Mouse (Mus musculus): ENCODE data around the gene Furin. TPM values are rescaled to one million over a fixed set of nuclear protein-coding genes. Genes with fewer than 3 reads are reported as not detected.
A peak's percentile ranks its signal among the peaks of the same experiment; 100 is the strongest.

The Furin gene
- total and polyA plus RNA-seq, 3 experiments = 13.7 to 32.3 TPM; not detected in 1

DNA sequence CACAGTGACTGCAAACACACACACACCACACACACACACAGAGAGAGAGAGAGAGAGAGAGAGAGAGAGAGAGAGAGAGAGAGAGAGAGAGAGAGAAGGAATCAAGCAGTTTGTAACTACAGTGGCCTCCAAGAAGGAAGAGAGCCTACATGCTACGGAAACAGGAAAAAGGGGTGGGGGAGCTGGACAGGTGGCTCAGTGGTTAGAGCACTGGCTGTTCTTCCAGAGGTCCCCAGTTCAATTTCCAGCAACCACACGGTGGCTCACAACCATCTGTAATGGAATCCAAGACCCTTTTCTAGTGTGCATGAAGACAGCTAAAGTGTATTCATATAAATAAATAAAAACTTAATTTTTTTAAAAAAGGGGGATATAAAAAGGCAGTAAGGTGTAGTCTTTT, 32.6 kb downstream of the Furin start:
- Histone ChIP-seq H3K9ac (ENCODE audit: control insufficient read depth, low read depth, low read length, poor library complexity, severe bottlenecking) (no peak overlapping the region), H3K9me3 (replicated peaks; ENCODE audit: insufficient read depth, low read length) (no peaks in the 10 kb centered on the region), H3K27me3 (ENCODE audit: control insufficient read depth in 1 of 2, insufficient read depth in 2 of 2, low read length in 2 of 2) (no peaks in the 10 kb centered on the region), H3K4me1 (ENCODE audit: control insufficient read depth in 1 of 2, insufficient read depth in 2 of 2, low read length in 2 of 2) (peaks cover 8 to 52% of the 10 kb centered on the region in 2 experiments), H3K27ac (ENCODE audit: control insufficient read depth, low read depth, low read length) (peak overlapping the region; percentile 92), H3K36me3 (ENCODE audit: control insufficient read depth in 1 of 2, insufficient read depth in 2 of 2, low read length in 2 of 2) (peaks cover 0 to 34% of the 10 kb centered on the region in 2 experiments; a peak in 2 of 4 replicates), H3K79me2 (ENCODE audit: control insufficient read depth, insufficient read depth, low read length, poor library complexity) (peaks cover 3% of the 10 kb centered on the region; the same call in 1 of the 2 replicates), H3K4me3 (ENCODE audit: control insufficient read depth in 1 of 2, insufficient read depth in 1 of 2, low read depth in 2 of 2, low read length in 2 of 2) (no peak overlapping the region)
- DNase-seq (ENCODE audit: low read depth, low spot score) = no peak
- TF ChIP-seq SMC3 (IDR thresholded peaks at IDR 0.05; ENCODE audit: low read depth, low read length) (no peak), CHD1 (IDR thresholded peaks at IDR 0.05; ENCODE audit: low read depth, low read length) (no peak), JUND (IDR thresholded peaks at IDR 0.05; ENCODE audit: low read depth, low read length) (0 out of 2 replicates have a peak, but pooled peaks have one; percentile 51)

DNA sequence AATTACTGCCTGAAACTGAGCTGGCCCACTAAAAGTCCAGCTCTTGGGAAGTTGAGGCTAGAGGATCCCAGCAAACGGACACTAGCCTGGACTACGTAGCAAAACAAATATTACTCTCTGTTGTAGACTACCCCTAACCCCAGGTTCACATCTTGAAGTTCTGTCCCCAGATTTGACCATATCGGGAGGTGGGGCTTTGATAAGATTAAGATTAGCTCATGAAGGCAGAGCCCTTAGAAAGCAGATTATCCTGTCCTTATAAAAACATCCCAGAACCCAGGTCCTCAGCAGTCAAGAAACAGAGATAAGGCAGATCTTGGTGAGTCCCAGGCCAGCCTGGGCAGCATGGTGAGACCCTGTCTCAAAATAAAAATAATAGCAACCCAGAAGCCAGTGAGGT, 33.1 kb downstream of the Furin start:
- Histone ChIP-seq H3K9ac (ENCODE audit: control insufficient read depth, low read depth, low read length, poor library complexity, severe bottlenecking) (peak overlapping the region; percentile 88; the same call in 1 of the 2 replicates), H3K36me3 (ENCODE audit: control insufficient read depth in 1 of 2, insufficient read depth in 2 of 2, low read length in 2 of 2) (peaks cover 0 to 34% of the 10 kb centered on the region in 2 experiments; a peak in 2 of 4 replicates), H3K4me1 (ENCODE audit: control insufficient read depth in 1 of 2, insufficient read depth in 2 of 2, low read length in 2 of 2) (peaks cover 8 to 52% of the 10 kb centered on the region in 2 experiments), H3K4me3 (ENCODE audit: control insufficient read depth in 1 of 2, insufficient read depth in 1 of 2, low read depth in 2 of 2, low read length in 2 of 2) (no peak overlapping the region), H3K27me3 (ENCODE audit: control insufficient read depth in 1 of 2, insufficient read depth in 2 of 2, low read length in 2 of 2) (no peaks in the 10 kb centered on the region), H3K79me2 (ENCODE audit: control insufficient read depth, insufficient read depth, low read length, poor library complexity) (peaks cover 3% of the 10 kb centered on the region; the same call in 1 of the 2 replicates), H3K27ac (ENCODE audit: control insufficient read depth, low read depth, low read length) (peak overlapping the region; percentile 13; the same call in 1 of the 2 replicates), H3K9me3 (replicated peaks; ENCODE audit: insufficient read depth, low read length) (no peaks in the 10 kb centered on the region)
- TF ChIP-seq ZC3H11A (IDR thresholded peaks at IDR 0.05; ENCODE audit: low read depth, low read length) = no peak
- peak; percentile 78 for TF ChIP-seq GATA1 (IDR thresholded peaks at IDR 0.05; ENCODE audit: low read depth, low read length)
- TF ChIP-seq ELF1 (IDR thresholded peaks at IDR 0.05; ENCODE audit: low read depth, low read length) = no peak
- 0 out of 4 replicates have a peak, but pooled peaks of 1 of the 2 experiments have one; percentile 9 for TF ChIP-seq EP300 (IDR thresholded peaks at IDR 0.05; ENCODE audit: low read depth in 1 of 2, low read length in 2 of 2)
- DNase-seq (ENCODE audit: low read depth, low spot score) = peak; percentile 28

DNA sequence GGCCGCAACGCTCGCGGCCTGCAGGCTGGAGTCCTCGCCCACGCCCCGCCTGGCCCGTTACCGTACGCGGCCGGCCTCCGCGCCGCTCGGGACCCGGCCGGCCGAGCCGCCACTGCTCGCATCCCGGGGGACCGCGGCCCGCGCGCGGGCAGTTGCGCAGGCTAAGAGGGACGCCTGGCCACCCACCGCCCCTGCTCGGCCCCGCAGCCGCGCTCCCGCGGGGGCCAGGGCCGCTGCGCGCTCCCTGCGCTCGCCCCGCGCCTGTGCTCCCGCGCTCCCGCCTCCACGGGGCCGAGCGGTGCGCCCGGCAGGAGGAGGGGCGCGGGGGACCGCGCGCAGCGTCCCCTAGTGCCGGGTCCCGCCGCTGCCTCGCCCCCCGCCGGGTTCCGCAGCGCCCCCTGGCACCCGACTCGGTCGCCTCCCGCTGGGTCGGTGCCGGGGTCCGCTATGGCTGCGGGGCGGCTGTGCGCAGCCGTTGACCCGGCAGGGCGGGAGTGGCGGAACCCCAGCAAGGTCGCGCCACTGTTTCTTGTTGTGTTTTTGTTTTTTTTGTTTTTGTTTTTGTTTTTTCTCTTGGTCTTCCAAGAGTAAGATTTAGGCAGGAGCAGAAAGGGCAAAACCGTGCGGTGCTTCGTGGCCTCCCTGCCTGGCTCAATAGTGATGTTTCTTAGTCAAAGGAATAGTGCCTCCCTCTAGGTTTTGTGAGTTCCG, 34.0 kb downstream of the Furin start, which contains the start of gene Man2a2:
Gene Man2a2, minus strand, starts transcription at position 335 of the 711 bp plus-strand sequence.
- Histone ChIP-seq H3K79me2 (ENCODE audit: control insufficient read depth, insufficient read depth, low read length, poor library complexity) (peaks cover 3% of the 10 kb centered on the region; the same call in 1 of the 2 replicates), H3K27ac (ENCODE audit: control insufficient read depth, low read depth, low read length) (peak within 1 kb of the TSS; percentile 70), H3K27me3 (ENCODE audit: control insufficient read depth in 1 of 2, insufficient read depth in 2 of 2, low read length in 2 of 2) (no peaks in the 10 kb centered on the region), H3K4me1 (ENCODE audit: control insufficient read depth in 1 of 2, insufficient read depth in 2 of 2, low read length in 2 of 2) (peaks cover 8 to 52% of the 10 kb centered on the region in 2 experiments), H3K9ac (ENCODE audit: control insufficient read depth, low read depth, low read length, poor library complexity, severe bottlenecking) (peak within 1 kb of the TSS; percentile 88), H3K9me3 (replicated peaks; ENCODE audit: insufficient read depth, low read length) (no peaks in the 10 kb centered on the region), H3K36me3 (ENCODE audit: control insufficient read depth in 1 of 2, insufficient read depth in 2 of 2, low read length in 2 of 2) (peaks cover 0 to 34% of the 10 kb centered on the region in 2 experiments; a peak in 2 of 4 replicates), H3K4me3 (ENCODE audit: control insufficient read depth in 1 of 2, insufficient read depth in 1 of 2, low read depth in 2 of 2, low read length in 2 of 2) (peak within 1 kb of the TSS; percentile 80 to 85)
- peak; percentile 69 for DNase-seq (ENCODE audit: low read depth, low spot score)
- TF ChIP-seq TCF12 (IDR thresholded peaks at IDR 0.05; ENCODE audit: low read depth, low read length) (peak; percentile 52; the same call in 1 of the 2 replicates), NRF1 (IDR thresholded peaks at IDR 0.05; ENCODE audit: insufficient read depth, low read depth, low read length, poor library complexity, severe bottlenecking) (peak; percentile 49), POLR2AphosphoS5 (IDR thresholded peaks at IDR 0.05; ENCODE audit: borderline replicate concordance, low read depth, low read length) (no peak), SMC3 (IDR thresholded peaks at IDR 0.05; ENCODE audit: low read depth, low read length) (peak; percentile 36), MAZ (IDR thresholded peaks at IDR 0.05; ENCODE audit: low read depth, low read length) (peak; percentile 66; the same call in 1 of the 2 replicates), KAT2A (conservative IDR thresholded peaks at IDR 0.05; ENCODE audit: low read depth, low read length) (no peak), POLR2A (IDR thresholded peaks at IDR 0.05; ENCODE audit: control insufficient read depth in 1 of 2, insufficient read depth in 1 of 2, low read depth in 1 of 2, low read length in 2 of 2, poor library complexity in 1 of 2) (peak in 1 of 2 experiments; percentile 26; a peak in 1 of 4 replicates), MXI1 (IDR thresholded peaks at IDR 0.05; ENCODE audit: low read depth, low read length) (no peak), TBP (IDR thresholded peaks at IDR 0.05; ENCODE audit: low read depth, low read length) (no peak), USF2 (IDR thresholded peaks at IDR 0.05; ENCODE audit: borderline replicate concordance in 1 of 2, insufficient read depth in 1 of 2, low read depth in 1 of 2, low read length in 2 of 2) (no peak), UBTF (IDR thresholded peaks at IDR 0.05; ENCODE audit: borderline replicate concordance, insufficient read depth, low read depth, low read length) (0 out of 2 replicates have a peak, but pooled peaks have one; percentile 67), ETS1 (IDR thresholded peaks at IDR 0.05; ENCODE audit: low read depth, low read length) (0 out of 2 replicates have a peak, but pooled peaks have one; percentile 17), NELFE (IDR thresholded peaks at IDR 0.05; ENCODE audit: low read depth, low read length) (no peak; the same call in 1 of the 2 replicates), CTCF (IDR thresholded peaks at IDR 0.05 in 2 of 3, conservative IDR thresholded peaks at IDR 0.05 in 1 of 3; ENCODE audit: control insufficient read depth in 1 of 3, insufficient read depth in 1 of 3, low read depth in 2 of 3, low read length in 3 of 3, poor library complexity in 1 of 3, severe bottlenecking in 1 of 3) (peak in 2 of 3 experiments; percentile 90 to 96; a peak in 5 of 6 replicates), RCOR1 (IDR thresholded peaks at IDR 0.05; ENCODE audit: low read depth, low read length) (0 out of 2 replicates have a peak, but pooled peaks have one; percentile 12), JUND (IDR thresholded peaks at IDR 0.05; ENCODE audit: low read depth, low read length) (no peak), TAL1 (IDR thresholded peaks at IDR 0.05; ENCODE audit: low read length) (no peak)

Measured in MEL (cell line).